Mouse (Mus musculus): Measurements from ENCODE around the gene Fam186a.

DNA sequence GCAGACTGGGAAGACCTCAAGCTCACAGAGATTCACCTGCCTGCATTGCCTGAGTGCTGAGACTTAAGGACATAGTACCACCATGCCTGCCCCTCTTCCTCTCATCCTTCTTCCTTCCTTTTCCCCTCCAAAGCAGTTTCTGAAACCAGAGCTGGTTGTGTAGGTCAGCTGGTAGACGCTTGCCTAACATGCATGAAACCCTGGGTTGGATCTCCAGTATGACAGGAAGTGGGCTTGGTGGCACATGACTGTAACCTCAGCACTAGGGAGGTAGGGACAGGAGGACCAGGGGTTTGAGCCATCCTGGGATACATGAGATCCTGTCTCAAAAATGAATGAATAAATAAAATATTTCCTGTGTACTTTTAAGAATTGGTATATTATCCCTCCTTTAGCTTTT, 59.3 kb downstream of the Fam186a start:
- no peak for TF ChIP-seq CTCF (IDR thresholded peaks at IDR 0.05)
- no peak for TF ChIP-seq POLR2A (IDR thresholded peaks at IDR 0.05; ENCODE audit: insufficient read depth, low read depth, low read length)
